Mouse (Mus musculus) spleen, postnatal 0 days (tissue): ENCODE data around the gene Mtfr2. TPM values are rescaled to one million over a fixed set of nuclear protein-coding genes. Genes with fewer than 3 reads are reported as not detected.

ENCODE experiments used
- polyA plus RNA-seq: library from polyadenylated mRNA; unstranded; fragments of >200 nt; fragmentation: Nextera tagmentation; extraction: Ambion mirVana; gene quantifications from 2 replicates; pipeline ENCODE4 v1.2.1, GENCODE M21; 2015

Gene Mtfr2
- 4.1 and 4.3 TPM in 2 replicates for polyA plus RNA-seq

DNA sequence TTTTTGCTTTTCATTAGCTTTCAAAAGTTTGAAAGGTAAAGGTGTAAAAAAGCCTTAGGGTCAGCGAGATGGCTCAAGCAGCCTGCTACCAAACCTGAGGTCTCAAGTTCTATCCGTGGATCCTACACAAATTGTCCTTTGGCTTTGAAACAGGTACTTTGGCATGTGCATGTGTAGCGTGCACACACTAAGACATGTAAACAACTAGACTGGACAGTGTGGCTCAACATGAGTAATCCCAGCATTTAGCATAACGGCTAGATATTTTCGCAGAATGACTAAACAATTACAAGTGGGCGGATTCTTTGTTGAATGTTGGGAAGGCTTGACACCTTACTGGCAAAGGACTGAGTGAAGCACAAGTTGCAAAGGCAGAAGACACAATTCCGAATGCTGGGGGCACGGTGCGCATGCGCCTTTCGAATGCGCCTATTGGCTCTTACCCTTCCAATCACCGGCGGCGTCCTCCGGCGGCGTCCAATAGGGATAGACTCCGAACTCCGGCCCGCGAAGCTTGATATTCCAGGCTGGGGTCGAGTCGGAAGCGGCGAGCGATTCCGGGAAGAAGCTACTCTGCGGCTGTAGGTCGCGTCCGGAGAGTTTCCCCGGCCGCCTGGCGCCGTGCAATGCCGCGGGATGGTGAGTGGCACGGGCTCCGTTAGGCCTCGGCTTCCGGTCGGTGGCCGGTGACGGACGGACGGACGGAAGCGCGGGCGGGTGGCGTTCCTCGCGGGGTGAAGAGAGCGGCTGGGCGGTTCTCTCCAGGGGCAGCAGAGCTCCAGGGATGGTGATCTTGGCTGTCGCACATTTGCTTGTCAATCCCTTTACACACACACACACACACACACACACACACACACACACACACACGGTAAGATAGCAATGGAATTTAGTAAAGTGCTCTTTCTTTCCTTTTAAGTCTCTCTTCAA is at the start of gene Mtfr2:
Gene Mtfr2 (plus strand): TSS at position 486 of the 930 bp plus-strand sequence.

DNA sequence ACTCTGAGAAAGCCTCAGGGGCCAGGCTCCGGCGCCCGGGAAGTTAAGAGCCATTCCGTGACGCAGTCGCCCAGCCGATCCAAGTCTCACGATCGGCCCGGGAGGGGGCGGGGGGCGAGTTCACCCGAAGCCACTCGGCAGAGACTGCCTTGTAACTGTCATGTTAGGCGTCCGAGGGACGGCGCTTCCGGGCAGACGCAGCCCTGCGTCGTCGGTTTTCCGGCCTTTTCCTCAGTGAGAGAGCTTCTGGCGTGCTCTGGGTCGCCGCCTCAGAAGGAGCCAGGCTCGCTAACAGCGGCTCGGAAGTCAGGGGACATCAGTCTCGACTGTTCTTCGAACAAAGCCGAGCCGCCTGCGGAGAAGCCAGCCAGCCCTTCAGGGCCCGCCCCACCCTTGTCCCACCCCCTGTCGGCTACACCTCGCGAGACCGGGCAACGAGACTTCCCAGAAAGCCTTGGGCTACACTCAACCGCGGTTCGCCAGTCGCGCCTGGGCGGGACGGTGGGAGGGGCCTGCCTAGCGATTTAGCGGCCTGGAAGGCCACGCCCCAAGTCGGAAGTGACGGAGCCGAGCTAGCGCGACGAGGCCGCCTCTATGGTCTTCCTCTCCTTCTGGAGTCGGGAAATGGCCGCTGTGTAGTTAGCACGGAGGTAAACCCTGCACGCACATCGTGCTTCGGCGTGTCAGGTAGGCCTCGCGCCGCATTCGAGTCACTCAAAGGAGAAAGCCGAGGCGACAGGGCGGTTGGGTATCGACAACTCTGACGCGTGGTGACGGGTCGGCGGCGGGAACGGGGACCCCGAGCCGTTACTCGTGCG is 35.4 kb upstream of the Mtfr2 start, which contains the start of gene Bclaf1:
Gene Bclaf1 (plus strand): TSS at position 552 of the 818 bp plus-strand sequence.

Other genes with a start within 250 kb of the Mtfr2 start
- 4.2 and 4.8 TPM in 2 replicates for gene Map7, start 199.3 kb upstream of the Mtfr2 start, polyA plus RNA-seq
- gene Bclaf1, start 35.3 kb upstream of the Mtfr2 start, polyA plus RNA-seq: 78.5 and 79.7 TPM in 2 replicates